Mouse (Mus musculus) heart, embryonic 10.5 days (tissue): Measurements from ENCODE around the gene Cubn. TPM values are rescaled to one million over a fixed set of nuclear protein-coding genes. Genes with fewer than 3 reads are reported as not detected.

Experiments
- DNase-seq: peaks from one replicate; pipeline ENCODE4 v3.0.0-alpha.2; 2017; ENCODE audit warnings: low spot score
- H3K27ac ChIP-seq: fragments of 300-500 bp; sonication (generic); 2 replicates; pipeline ENCODE4 v1.5.1; 2016; ENCODE audit warnings: mild to moderate bottlenecking
- H3K27me3 ChIP-seq: fragments of 300-500 bp; sonication (generic); 2 replicates; pipeline ENCODE4 v1.6.1; 2016; ENCODE audit warnings: mild to moderate bottlenecking; ENCODE audit not compliant: poor library complexity, insufficient read depth, severe bottlenecking
- H3K36me3 ChIP-seq: fragments of 300-500 bp; sonication (generic); 2 replicates; pipeline ENCODE4 v1.6.1; 2016; ENCODE audit warnings: mild to moderate bottlenecking, moderate library complexity
- H3K4me1 ChIP-seq: fragments of 300-500 bp; sonication (generic); 2 replicates; pipeline ENCODE4 v1.6.1; 2016; ENCODE audit warnings: mild to moderate bottlenecking
- H3K4me3 ChIP-seq: fragments of 300-500 bp; sonication (generic); 2 replicates; pipeline ENCODE4 v1.5.1; 2016; ENCODE audit warnings: mild to moderate bottlenecking, moderate library complexity
- H3K9me3 ChIP-seq: fragments of 300-500 bp; sonication (generic); 2 replicates; pipeline ENCODE4 v1.6.1; 2016; ENCODE audit warnings: mild to moderate bottlenecking, moderate library complexity
- WGBS: fragments of 180-500 bp; shearing (Covaris S2); methylation state at CpG from one replicate; pipeline ENCODE4 v1.1.7; 2016; 5-methylcytosine and 5-hydroxymethylcytosine counted together
- polyA plus RNA-seq: library from polyadenylated mRNA; unstranded; fragments of >200 nt; fragmentation: Nextera tagmentation; extraction: Ambion mirVana; gene quantifications from 2 replicates; pipeline ENCODE4 v1.2.1, GENCODE M21; 2016

The Cubn gene
- polyA plus RNA-seq, 1 experiment from 2014 or later = 0.34 TPM

- H3K27ac ChIP-seq = no peak overlapping the region
- H3K4me1 ChIP-seq = no peaks in the 10 kb centered on the region
- H3K4me3 ChIP-seq = no peak overlapping the region
- no peaks in the 10 kb centered on the region for H3K36me3 ChIP-seq
- H3K9me3 ChIP-seq = no peaks in the 10 kb centered on the region
- H3K27me3 ChIP-seq = no peaks in the 10 kb centered on the region
- 52% methylated on average over 10 of the region's 10 CpGs for WGBS
- no peak for DNase-seq
Measured at GRCm38 (mm10) chr2:13278114-13278862, 213.3 kb downstream of the Cubn start.

- peak; percentile 54 for DNase-seq
- Histone ChIP-seq H3K27me3 (no peaks in the 10 kb centered on the region), H3K4me1 (peaks cover under 1% of the 10 kb centered on the region; the same call in 1 of the 2 replicates), H3K9me3 (no peaks in the 10 kb centered on the region), H3K36me3 (no peaks in the 10 kb centered on the region), H3K4me3 (no peak overlapping the region), H3K27ac (no peak overlapping the region)
- WGBS = 59% methylated on average over 7 of the region's 7 CpGs
Measured at GRCm38 (mm10) chr2:13275874-13276273, 215.7 kb downstream of the Cubn start.

- Histone ChIP-seq H3K27me3 (no peaks in the 10 kb centered on the region), H3K4me3 (peak within 1 kb of the TSS; percentile 71), H3K4me1 (peaks cover 23% of the 10 kb centered on the region; the same call in 1 of the 2 replicates), H3K27ac (peak within 1 kb of the TSS; percentile 92), H3K9me3 (no peaks in the 10 kb centered on the region), H3K36me3 (no peaks in the 10 kb centered on the region)
- WGBS = under 1% methylated on average over 37 of the region's 37 CpGs
- peak; percentile 99 for DNase-seq
Measured at GRCm38 (mm10) chr2:13271165-13271957, 220.3 kb downstream of the Cubn start, which contains the start of gene Rsu1. TSS of gene Rsu1 (minus strand) at chr2:13271415.

- DNase-seq = no peak
- Histone ChIP-seq H3K4me1 (peaks cover 23% of the 10 kb centered on the region; the same call in 1 of the 2 replicates), H3K27me3 (no peaks in the 10 kb centered on the region), H3K4me3 (peak overlapping the region; percentile 71), H3K27ac (peak overlapping the region; percentile 92), H3K36me3 (no peaks in the 10 kb centered on the region), H3K9me3 (no peaks in the 10 kb centered on the region)
- 28% methylated on average over 8 of the region's 8 CpGs for WGBS
Measured at GRCm38 (mm10) chr2:13270736-13271135, 220.9 kb downstream of the Cubn start.

GRCm38 (mm10) chr2:13268681-13269293 is 222.8 kb downstream of the Cubn start:
- no peaks in the 10 kb centered on the region for H3K27me3 ChIP-seq
- no peak overlapping the region for H3K4me3 ChIP-seq
- 0 out of 2 replicates have a peak, but pooled peaks cover 2% of the 10 kb centered on the region for H3K36me3 ChIP-seq
- peaks cover 23% of the 10 kb centered on the region; the same call in 1 of the 2 replicates for H3K4me1 ChIP-seq
- H3K9me3 ChIP-seq = no peaks in the 10 kb centered on the region
- no peak overlapping the region for H3K27ac ChIP-seq
- DNase-seq = no peak
- 86% methylated on average over 4 of the region's 4 CpGs for WGBS

- no peak overlapping the region for H3K4me3 ChIP-seq
- no peaks in the 10 kb centered on the region for H3K27me3 ChIP-seq
- 0 out of 2 replicates have a peak, but pooled peaks cover 2% of the 10 kb centered on the region for H3K36me3 ChIP-seq
- no peak for DNase-seq
- H3K9me3 ChIP-seq = no peaks in the 10 kb centered on the region
- WGBS = 47% methylated on average over 4 of the region's 4 CpGs
- peaks cover 12% of the 10 kb centered on the region; the same call in 1 of the 2 replicates for H3K4me1 ChIP-seq
- no peak overlapping the region for H3K27ac ChIP-seq
Measured at GRCm38 (mm10) chr2:13264875-13265274, 226.7 kb downstream of the Cubn start.

- 84% methylated on average over 4 of the region's 4 CpGs for WGBS
- H3K4me1 ChIP-seq = no peaks in the 10 kb centered on the region; the same call in 1 of the 2 replicates
- DNase-seq = no peak
- H3K9me3 ChIP-seq = no peaks in the 10 kb centered on the region
- no peak overlapping the region for H3K27ac ChIP-seq
- H3K27me3 ChIP-seq = no peaks in the 10 kb centered on the region
- no peak overlapping the region for H3K4me3 ChIP-seq
- H3K36me3 ChIP-seq = peaks cover 9% of the 10 kb centered on the region; the same call in 1 of the 2 replicates
Measured at GRCm38 (mm10) chr2:13263150-13263549, 228.5 kb downstream of the Cubn start.

GRCm38 (mm10) chr2:13258606-13259005 is 233.0 kb downstream of the Cubn start:
- WGBS = 79% methylated on average over 2 of the region's 2 CpGs
- H3K4me3 ChIP-seq = no peak overlapping the region
- H3K9me3 ChIP-seq = no peaks in the 10 kb centered on the region
- no peak for DNase-seq
- H3K4me1 ChIP-seq = no peaks in the 10 kb centered on the region
- peaks cover 35% of the 10 kb centered on the region for H3K36me3 ChIP-seq
- H3K27me3 ChIP-seq = no peaks in the 10 kb centered on the region
- no peak overlapping the region for H3K27ac ChIP-seq

GRCm38 (mm10) chr2:13240711-13241110 is 250.9 kb downstream of the Cubn start:
- no peaks in the 10 kb centered on the region for H3K27me3 ChIP-seq
- no peak overlapping the region for H3K27ac ChIP-seq
- H3K4me1 ChIP-seq = peaks cover 8% of the 10 kb centered on the region
- no peak overlapping the region for H3K4me3 ChIP-seq
- peaks cover 14% of the 10 kb centered on the region for H3K36me3 ChIP-seq
- 79% methylated on average over 9 of the region's 9 CpGs for WGBS
- no peak for DNase-seq
- H3K9me3 ChIP-seq = no peaks in the 10 kb centered on the region

GRCm38 (mm10) chr2:13237140-13237901 is 254.3 kb downstream of the Cubn start:
- Histone ChIP-seq H3K9me3 (no peaks in the 10 kb centered on the region), H3K36me3 (peaks cover 9% of the 10 kb centered on the region; the same call in 1 of the 2 replicates), H3K4me1 (peaks cover 21% of the 10 kb centered on the region), H3K27me3 (no peaks in the 10 kb centered on the region), H3K4me3 (no peak overlapping the region), H3K27ac (no peak overlapping the region)
- no peak for DNase-seq
- 74% methylated on average over 8 of the region's 8 CpGs for WGBS

GRCm38 (mm10) chr2:13235696-13236095 is 255.9 kb downstream of the Cubn start:
- Histone ChIP-seq H3K27ac (no peak overlapping the region), H3K4me3 (no peak overlapping the region), H3K36me3 (peaks cover 8% of the 10 kb centered on the region; the same call in 1 of the 2 replicates), H3K9me3 (no peaks in the 10 kb centered on the region), H3K27me3 (no peaks in the 10 kb centered on the region), H3K4me1 (peaks cover 21% of the 10 kb centered on the region)
- DNase-seq = peak; percentile 72
- WGBS = 51% methylated on average over 5 of the region's 5 CpGs

GRCm38 (mm10) chr2:13234796-13235195 is 256.8 kb downstream of the Cubn start:
- Histone ChIP-seq H3K4me3 (no peak overlapping the region), H3K36me3 (peaks cover 5% of the 10 kb centered on the region; the same call in 1 of the 2 replicates), H3K27ac (no peak overlapping the region), H3K27me3 (no peaks in the 10 kb centered on the region), H3K4me1 (peaks cover 21% of the 10 kb centered on the region), H3K9me3 (no peaks in the 10 kb centered on the region)
- WGBS = 89% methylated on average over 10 of the region's 10 CpGs
- no peak for DNase-seq
